Mouse (Mus musculus): ENCODE data around the gene Gprin2.
A peak's percentile ranks its signal among the peaks of the same experiment; 100 is the strongest.

The Gprin2 gene

DNA sequence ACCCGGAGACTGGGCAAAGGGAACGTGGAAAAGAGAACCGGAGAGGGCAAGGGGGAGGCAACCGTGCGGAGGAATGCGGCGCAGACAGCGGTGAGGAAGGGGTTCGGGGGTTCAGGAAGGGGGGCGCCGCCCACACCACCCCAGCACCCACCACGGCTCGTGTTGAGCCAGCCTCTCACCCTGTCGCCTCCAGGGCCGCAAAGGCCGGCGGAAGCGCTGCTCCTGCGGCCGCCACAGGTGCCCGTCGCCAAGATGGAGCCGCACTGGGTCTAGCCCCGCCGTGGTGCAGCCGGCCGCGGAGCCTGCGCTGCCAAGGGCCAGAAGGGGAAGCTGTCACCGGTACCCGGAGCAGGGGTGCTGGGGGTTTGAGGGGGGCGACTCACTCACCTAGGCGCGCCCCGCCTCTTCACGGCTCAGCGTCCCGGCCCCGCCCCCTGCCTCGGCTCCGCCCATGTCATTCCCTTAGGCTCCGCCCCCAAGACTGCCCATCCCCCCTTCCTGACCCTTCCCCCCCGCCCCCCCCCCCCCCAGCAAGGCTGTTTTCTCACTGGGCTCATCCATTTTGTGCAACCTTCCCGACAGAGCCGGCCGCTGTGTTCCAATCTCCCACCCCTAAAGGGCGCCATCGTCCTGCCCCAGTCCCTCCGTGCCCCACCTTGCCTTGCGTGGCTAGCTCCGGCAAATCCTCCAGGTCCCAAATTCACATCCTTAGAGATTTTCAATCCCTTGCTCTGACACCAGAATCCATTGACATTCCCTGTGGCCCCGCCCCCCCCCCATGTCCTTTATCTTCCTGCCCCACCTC lies at the start of gene Gprin2:
Gene Gprin2 (minus strand): TSS at position 423 of the 805 bp plus-strand sequence.
- DNase-seq, result peak; percentile 62 to 81

DNA sequence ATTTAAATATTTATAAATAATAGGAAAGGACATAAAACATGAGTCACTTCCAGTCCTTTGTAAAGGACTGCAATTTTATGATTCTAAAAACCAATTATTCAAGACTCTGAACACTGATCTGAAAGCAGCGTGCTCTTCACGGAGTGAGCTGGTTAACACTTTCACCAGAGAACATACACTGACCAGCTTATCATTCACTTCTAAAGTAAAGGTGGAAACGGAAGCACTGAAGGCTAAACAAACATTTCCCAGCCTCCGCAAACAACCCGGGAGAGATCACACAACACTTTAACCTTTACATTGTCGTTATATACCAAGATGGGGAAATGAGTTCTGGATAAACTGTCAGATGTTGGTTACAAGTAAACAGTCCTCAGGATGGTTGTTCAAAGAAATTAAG lies 39.2 kb upstream of the Gprin2 start:
- DNase-seq, result no peak

DNA sequence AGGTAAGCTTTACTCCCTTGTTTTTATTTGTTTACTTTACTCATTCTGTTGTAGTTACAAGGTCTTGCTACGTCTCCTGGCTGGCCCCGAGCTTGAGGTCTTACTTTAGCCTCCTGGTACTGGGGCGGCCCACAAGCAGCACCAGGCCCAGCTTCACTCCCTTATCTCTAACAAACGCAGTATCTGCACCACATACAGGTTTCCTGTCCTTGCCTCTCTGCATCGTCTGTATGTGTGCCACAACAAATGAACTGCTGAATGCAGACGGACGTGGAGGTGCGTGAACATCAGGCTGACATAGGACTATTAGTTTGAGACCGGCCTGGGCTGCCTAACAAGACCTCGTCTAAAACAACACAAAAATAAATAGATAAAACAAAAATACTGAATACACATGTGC lies 38.8 kb upstream of the Gprin2 start:
- DNase-seq, result no peak

DNA sequence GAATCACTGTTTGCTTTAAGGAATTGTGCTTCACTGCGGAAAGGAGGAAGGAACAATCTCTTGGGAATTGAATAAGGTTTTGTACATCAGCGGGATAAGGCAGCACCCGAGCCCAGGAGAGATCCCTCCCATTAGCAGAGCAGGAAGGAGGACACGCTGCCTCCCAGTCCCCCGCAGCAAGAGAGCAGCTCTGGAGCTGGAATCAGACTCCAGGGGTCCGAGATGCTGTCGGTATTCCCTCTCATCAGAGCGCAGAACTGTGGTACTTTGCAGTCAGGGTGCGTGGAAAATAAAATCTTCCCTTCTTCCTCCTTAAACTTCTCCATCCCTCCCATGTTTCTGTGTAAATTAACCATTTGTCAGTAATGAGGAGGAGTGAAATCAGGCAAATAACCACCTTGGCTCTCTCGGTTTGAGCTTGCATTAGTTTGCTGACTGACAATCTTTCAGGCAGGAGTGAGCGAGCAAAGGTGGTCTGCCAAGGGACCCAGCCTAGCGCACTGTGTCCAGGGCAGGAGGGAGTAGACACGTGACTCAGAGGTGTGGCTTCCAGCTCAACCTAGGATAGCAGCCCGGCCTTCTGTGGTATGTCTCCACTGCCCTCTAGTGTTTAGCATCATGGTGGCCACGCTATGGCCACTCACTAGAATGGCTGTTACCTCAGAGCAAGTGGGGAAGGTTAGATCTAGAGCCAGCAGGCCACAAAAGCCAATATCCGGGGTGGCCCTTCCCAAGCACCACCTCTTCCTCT lies 33.4 kb upstream of the Gprin2 start:
- DNase-seq, result peak; percentile 64 to 78

DNA sequence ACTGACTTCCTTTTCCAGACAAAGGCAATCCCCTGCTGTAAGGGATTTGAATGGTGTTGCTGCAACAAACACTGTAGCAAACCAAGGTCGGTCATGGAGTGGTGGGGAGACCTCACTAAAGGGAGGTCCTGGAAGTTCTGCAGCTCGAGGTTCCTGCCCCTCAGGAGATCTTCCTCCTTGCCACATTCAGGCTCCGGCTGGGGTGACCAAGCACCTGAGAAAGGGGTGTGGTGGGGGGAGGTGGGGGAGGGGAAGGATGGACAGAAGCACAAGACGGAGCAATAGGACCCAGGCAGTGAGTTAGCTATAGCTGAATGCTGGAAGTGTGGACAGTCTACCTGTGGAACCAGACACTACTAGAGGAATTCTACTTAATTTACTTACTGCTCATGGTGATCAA lies 32.4 kb upstream of the Gprin2 start:
- DNase-seq, result no peak

DNA sequence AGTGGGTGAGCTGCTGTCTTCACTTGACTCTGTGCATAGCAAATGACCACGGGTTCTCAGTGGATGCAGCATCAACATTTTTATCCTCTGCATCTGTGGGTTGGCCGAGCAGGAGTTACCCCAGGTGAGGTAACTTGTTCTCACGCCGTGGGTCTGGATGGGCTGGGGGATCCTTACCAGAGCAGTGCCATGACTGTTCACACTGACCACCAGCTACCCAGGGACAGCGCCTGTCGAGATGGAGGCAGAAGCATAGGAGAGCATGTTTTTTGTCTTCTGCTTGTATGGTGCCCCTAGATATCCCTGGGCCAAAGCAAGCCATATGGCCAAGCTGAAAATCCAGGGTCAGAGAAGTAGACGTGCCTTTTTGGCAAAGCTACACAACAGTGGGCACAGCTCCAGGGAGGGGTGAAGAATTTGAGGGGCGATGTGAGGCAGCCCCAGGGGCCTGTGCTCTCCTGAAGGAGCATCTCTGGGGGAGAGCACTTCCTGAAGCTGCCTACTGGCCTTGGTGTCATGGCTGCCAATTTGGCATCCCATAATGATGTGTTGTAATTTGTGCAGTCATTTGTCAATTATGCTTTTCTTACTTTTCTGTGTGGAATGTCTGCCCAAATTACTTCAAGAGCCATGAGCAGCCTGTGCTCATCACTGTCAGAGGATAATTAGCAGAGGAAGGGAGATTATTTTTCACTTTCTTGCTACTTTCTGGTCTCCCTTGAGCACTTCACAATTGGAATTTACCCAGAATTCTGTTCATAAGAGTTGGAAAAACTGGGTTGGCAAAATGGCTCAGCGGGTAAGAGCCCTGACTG lies 31.6 kb upstream of the Gprin2 start:
- no peak for DNase-seq

DNA sequence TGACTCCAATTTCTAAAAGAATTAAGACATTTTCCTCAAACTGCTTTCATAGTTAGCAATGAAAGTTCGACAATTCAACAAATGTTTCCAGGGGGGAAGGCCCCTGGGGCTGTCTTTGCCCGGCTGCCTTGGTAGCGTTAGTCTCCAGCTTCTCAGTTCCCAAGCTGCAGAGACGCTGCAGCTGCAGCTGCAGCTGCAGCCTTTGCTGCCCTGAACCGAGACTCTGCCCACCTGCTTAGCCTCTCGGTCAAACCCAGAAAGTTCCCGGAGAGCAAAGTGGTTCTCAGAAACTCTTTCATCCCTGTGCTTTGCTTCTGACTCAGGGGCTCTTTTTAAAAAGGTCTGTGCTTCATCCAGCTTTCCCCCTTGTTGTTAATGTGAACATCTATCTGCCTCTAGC lies 30.9 kb upstream of the Gprin2 start:
- DNase-seq, result no peak

DNA sequence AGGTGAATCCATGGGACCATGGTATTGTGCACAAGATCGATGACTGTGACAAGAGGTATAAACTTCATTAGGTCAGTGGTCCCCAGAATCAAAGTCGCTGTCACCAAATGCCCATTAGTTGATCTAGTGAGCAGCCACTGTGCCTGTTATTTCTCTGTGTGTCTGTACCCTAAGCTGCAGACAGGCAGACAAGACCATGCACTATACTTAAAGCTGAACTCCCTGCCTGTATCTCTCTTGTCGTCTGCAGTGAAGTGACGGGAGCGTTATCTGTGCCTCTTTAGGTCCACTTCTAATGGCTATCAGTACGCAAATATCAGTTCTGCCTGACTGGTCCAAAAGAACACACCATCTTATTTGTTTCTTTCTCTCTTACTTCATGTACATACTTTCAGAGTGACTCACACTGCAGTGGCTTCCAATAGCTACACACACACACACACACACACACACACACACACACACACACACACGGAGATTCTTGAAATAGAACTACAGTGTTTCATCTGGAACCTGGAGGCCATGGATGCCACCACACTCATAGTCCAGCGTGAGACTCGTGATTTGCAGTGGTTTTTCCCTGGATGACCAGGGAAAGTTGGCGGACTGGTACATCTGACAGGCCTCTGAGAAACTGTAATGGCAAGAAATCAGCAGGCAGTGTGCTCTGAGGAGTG lies 27.5 kb upstream of the Gprin2 start:
- no peak for DNase-seq

DNA sequence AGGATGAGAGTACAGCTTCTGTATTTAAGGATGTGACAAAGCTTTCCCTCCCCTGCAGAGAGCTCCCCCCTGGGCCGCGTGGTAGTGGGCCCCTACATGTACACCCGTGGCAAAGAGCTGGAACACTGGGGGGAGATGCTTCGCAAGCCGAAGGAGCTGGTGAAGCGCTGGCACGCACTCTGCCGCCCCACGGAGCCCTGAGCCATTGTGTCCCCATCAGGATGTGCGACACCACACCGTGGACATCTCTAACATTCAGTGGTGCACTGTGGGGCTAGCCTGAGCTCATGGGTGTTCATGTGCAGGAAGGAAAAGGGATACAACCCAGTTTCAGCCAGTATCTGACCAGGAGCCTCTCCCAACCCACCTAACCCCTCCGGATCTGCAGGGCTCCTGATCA lies 26.5 kb upstream of the Gprin2 start:
- no peak for DNase-seq

DNA sequence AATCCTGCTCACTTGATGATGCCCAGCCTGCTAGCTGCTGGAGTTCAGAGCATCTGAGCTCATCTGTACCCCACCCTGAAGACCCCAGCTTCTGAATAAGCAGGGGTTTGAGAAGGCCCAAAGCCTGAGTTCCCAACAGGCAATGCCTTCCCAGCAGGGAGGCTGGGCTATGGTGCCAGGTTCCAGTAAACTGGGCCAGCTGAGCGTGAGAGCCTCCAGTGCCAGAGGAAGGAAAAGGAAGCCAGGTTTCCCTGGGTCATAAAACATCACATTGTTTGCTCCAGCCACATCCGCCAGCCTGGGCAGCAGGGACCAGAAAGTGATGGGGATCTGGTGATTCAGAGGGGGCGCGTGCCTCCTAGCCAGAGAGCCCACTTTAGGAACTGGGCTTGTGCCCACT lies 25.1 kb upstream of the Gprin2 start:
- peak; percentile 16 to 43 for DNase-seq

DNA sequence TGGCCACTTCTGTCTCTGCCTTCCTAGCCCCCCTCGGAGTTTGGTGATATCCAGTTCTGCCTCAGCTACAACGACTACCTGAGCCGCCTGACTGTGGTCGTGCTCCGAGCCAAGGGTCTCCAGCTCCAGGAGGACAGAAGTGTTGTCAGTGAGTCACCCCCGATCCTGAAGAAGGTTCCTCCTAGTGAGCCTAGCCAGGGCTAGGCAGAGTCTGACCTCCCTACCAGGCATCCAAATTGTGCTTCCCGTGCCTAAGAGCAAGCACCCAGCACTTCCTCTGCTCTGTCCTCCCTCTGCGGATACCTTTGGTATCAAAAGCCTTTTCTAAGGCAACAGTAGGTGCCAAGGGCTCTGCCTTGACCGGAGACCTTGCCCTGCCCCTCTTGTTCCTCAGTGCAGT lies 24.5 kb upstream of the Gprin2 start:
- no peak for DNase-seq

DNA sequence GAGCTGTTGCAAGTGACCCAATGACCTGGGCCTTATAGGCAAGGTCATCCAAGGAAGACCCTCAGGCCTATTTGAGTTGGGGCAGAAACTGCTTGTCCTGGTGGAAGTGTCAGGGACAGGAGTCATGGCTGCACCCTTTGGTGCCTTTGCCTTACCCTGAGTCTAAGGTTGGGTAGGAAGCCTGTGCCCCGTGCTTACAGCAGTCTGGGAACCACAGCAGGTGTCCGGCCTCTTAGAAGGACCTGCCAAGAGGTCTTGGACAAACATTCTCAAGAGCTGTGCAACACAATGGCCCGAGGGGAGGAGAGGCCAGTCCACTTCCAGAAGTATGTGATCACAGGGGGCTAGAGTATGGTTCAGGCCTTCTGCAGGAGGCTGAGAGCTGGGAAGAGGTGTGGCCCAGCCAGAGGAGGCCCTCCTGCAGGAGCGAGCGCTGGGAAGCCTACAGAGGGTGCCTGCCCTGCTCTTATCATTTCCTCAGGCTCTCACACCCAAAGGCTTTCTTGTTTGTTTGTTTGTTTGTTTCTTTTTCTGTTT lies 22.0 kb upstream of the Gprin2 start:
- DNase-seq, result no peak

DNA sequence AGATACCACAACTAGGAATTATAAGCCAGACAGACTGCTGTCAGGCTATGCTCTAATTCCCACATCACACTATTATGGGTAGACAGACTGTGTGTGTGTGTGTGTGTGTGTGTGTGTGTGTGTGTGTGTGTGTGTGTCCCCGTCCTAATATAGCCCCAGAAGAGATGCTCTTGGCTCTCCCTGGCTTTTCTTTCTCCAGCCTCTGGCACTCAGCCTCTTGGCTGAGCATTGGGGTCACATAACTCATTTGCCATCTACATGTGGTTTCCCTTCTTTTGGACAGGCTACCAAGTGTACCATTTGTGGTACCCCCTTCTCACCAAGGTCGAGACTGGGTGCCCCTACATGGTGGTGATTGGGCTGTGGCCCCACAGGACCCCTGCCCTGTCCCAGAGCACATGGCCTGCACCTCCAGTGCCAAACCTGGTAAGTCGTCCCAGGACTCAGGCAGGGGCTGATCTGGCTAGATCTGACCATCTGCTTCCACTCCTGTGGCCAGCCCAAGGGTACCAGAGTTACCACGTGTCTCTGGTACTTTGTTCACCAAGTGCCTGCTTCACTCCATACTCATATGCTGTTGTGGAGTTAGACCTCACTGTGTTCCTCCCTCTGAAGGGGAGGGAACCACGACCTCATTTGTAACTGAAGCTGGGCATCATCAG lies 20.1 kb upstream of the Gprin2 start:
- peak in 1 of 2 experiments; percentile 12 for DNase-seq

DNA sequence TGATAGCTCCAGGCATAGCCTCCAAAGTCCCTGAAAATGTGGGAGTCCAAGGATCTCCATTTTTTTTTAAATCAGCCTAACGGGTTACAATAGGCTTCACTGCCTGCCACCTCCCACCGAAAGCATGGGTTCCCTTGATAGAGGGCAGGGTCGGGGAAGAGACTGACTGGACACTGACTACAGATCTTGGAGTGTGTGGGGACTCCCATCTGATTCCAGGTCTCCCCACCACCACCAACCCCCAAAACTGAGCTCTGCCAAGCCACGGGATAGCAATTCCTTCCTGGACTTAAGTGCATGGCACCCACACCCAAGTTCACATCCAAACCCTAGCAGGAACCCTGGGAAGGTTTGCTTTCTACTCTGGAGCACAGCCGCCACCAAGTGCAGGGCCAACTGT lies 19.0 kb upstream of the Gprin2 start:
- DNase-seq, result no peak

DNA sequence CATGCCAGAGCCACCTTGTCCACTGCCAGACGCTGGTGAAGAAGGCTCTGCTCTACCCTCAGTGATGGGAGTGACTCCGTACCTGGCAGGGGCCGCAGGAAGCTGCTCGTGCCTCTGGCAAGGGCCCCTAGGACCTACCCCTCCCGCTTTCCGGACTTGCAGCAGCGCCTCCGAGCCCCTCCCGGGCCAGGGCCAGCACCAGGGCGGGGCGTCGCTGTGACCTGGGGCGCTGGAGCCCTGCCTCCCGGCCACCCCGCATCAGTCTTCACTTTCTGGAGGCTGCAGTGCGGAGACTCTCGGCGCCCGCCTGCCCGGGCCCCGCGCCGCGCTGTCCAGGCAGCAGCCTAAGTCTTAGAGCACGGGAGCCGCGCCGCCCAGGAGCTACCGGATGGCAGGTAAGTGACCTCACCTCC lies 18.3 kb upstream of the Gprin2 start:
- DNase-seq, result peak; percentile 19 to 26

DNA sequence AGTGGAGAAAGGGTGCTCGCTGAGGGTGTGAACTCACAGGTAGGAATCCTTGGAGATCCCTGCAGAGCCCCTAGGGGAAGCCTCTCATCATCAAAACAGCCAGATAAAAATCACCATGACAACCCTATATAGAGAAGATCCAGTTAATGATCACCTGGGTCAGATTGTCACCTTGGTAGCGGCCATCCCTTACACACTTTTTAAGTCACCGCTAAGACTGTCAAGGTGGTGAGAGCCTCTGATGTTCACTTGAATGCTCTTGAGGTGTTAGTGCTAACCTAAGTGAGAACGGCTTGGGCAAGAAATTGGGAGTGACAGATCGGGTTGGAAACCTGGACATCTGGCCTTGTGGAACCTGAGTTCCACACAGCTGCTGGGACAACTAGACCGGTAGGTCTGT lies 17.8 kb upstream of the Gprin2 start, which contains the start of gene Syt15:
Gene Syt15 (plus strand): TSS at position 301 of the 400 bp plus-strand sequence.
- no peak for DNase-seq

DNA sequence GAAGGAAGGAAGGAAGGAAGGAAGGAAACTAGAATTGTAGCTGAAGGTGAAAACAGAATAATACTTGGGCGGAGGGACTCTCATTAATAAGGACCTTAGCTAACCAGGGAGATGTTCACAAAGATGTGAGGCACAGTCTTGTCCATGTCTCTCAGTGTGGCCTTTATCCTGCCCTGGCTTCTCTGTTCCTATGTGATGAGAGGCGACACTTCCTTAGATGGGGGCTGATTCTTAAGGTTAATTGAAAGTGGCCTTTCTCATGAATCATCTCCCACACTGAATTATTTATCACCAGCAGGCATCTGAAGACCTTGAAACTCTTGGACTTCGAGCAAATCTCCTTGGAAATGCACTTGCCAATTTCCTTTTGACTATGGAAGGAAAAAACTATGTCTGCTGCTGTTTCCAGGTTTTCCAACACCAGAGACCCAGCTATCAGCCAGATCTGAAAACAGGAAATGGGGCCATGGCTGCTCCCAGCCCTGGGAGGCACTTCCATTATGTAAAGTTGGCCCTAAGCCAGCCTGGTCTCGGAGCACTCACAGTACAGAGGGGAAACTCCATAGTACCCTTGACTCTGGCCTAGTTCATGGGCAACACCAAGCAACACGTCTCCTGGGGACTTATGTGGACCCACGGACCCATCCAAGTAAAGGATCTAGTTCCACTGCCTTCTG lies 14.1 kb upstream of the Gprin2 start:
- DNase-seq, result no peak

DNA sequence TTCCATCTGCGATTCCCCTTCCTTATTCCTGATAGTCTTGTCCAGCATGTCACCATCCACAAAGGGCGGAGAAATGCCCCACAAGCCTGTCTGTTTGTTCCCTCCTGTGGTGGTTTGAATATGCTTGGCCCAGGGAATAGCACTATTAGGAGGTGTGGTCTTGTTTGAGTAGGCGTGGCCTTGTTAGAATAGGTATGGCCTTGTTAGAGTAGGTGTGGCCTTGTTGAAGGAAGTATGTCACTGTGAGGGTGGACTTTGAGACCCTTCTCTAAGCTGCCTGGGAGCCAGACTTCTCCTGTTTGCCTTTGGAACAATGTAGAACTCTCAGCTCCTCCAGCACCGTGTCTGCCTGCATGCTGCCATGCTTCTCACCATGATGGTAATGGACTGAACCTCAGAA lies 8.5 kb upstream of the Gprin2 start:
- no peak for DNase-seq

DNA sequence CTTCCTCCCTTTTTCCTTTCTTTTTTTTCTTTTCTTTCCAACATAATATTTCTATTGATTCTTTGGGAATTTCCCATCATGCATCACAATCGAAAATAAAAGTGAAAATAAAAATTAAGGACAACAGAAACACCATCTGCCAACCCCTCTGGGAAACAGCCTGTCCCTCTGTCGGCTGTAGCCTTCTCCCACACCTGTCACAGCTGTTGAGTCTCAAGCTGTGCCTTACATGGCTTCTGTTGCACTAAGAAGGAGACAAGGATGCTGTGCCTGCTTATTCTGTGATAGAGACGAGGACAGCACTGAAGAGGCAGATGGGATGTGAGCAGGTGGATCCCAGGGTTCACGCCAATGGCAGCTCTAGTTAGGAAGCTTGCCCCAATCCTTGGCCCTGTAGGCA lies 7.6 kb upstream of the Gprin2 start:
- DNase-seq, result no peak

DNA sequence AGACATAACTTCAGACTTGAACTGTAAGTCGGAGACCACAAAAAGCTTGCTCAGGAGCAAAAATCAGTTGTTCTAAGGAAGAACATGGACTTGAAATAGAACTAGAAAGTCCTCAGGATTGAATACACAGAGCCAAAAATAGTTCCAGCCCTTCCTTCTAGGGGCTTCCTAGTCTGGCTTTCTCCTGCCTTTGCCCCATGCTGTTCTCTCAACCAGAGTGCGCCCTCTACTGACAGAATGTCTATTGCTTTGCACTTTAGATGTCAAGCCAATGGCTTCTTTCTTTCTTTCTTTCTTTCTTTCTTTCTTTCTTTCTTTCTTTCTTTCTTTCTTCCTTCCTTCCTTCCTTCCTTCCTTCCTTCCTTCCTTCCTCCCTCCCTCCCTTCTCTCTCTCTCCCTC lies 7.2 kb upstream of the Gprin2 start:
- DNase-seq, result peak in 1 of 2 experiments; percentile 72

DNA sequence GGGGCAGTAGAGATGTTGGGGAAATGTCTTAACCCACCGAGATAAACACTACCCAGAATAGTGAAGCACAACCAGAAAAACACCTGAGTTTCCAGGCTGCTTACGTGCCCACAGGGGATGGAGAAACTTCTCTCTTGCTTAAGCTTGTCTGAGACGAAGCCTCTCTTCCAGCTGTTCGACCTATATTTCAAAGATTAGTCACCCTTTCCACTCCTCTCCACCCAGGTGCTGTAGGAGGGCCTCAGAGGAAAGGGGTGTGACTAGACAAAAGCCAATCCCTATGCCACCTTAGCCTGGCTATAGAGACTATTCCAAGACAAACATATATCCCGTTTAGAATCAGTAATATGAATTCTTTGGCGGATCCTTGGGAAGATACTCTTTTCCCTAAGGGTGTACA lies 6.5 kb upstream of the Gprin2 start:
- DNase-seq, result no peak
